Mouse (Mus musculus) heart, embryonic 16.5 days (tissue): Measurements from ENCODE around the gene Tmprss2. TPM values are rescaled to one million over a fixed set of nuclear protein-coding genes. Genes with fewer than 3 reads are reported as not detected.

Experiments used
- ATAC-seq: fragments of 200-750 bp; cut with Nextera tagmentation; replicated peaks from 2 replicates; pipeline ENCODE4 v1.8.0; 2017; ENCODE audit warnings: moderate number of reproducible peaks; ENCODE audit not compliant: insufficient read depth, low FRiP score; ENCODE audit errors: extremely low read depth
- H3K27ac ChIP-seq: fragments of 300-500 bp; sonication (generic); 2 replicates; pipeline ENCODE4 v1.5.1; 2014; ENCODE audit warnings: mild to moderate bottlenecking, low read length, control low read depth, moderate library complexity
- H3K27me3 ChIP-seq: fragments of 300-500 bp; sonication (generic); 2 replicates; pipeline ENCODE4 v1.6.1; 2014; ENCODE audit warnings: low read length, mixed read lengths; ENCODE audit not compliant: control insufficient read depth, insufficient read depth
- H3K36me3 ChIP-seq: fragments of 300-500 bp; sonication (generic); 2 replicates; pipeline ENCODE4 v1.6.1; 2014; ENCODE audit not compliant: control insufficient read depth, insufficient read depth
- H3K4me1 ChIP-seq: fragments of 300-500 bp; sonication (generic); 2 replicates; pipeline ENCODE4 v1.6.1; 2014; ENCODE audit warnings: low read length, mixed read lengths; ENCODE audit not compliant: control insufficient read depth, insufficient read depth
- H3K4me2 ChIP-seq: fragments of 300-500 bp; sonication (generic); 2 replicates; pipeline ENCODE4 v1.6.1; 2014; ENCODE audit warnings: low read depth, mild to moderate bottlenecking, control low read depth, low read length
- H3K4me3 ChIP-seq: fragments of 300-500 bp; sonication (generic); 2 replicates; pipeline ENCODE4 v1.5.1; 2014; ENCODE audit warnings: mild to moderate bottlenecking, control low read depth, low read length
- H3K9ac ChIP-seq: fragments of 300-500 bp; sonication (generic); 2 replicates; pipeline ENCODE4 v1.6.1; 2014; ENCODE audit warnings: low read length, control low read depth
- H3K9me3 ChIP-seq: fragments of 300-500 bp; sonication (generic); replicated peaks from 2 replicates; pipeline ENCODE4 v1.6.1; 2016; ENCODE audit warnings: low read length; ENCODE audit not compliant: control insufficient read depth
- WGBS: fragments of 180-500 bp; shearing (Covaris S2); extraction: QIAGEN DNeasy Blood & Tissue Kit; methylation state at CpG from one replicate; pipeline ENCODE4 v1.1.7; 2014; 5-methylcytosine and 5-hydroxymethylcytosine counted together
- polyA plus RNA-seq: library from polyadenylated mRNA; unstranded; fragments of >200 nt; fragmentation: Nextera tagmentation; extraction: Ambion mirVana; gene quantifications from 2 replicates; pipeline ENCODE4 v1.2.1, GENCODE M21; 2015

Tmprss2 gene
- polyA plus RNA-seq, 1 experiment from 2014 or later: 0.72 TPM

GRCm38 (mm10) chr16:97622383-97622889, 11.4 kb upstream of the Tmprss2 start:
- H3K4me2 ChIP-seq: no peak overlapping the region
- H3K4me3 ChIP-seq: no peak overlapping the region
- H3K27me3 ChIP-seq: no peaks in the 10 kb centered on the region
- H3K9ac ChIP-seq: no peak overlapping the region
- no peaks in the 10 kb centered on the region for H3K9me3 ChIP-seq
- H3K27ac ChIP-seq: no peak overlapping the region
- WGBS: 39% methylated on average over 2 of the region's 2 CpGs
- no peaks in the 10 kb centered on the region for H3K36me3 ChIP-seq
- no peaks in the 10 kb centered on the region for H3K4me1 ChIP-seq
- no peak for ATAC-seq

- Histone ChIP-seq H3K27ac (no peak overlapping the region), H3K9me3 (no peaks in the 10 kb centered on the region), H3K27me3 (peaks cover 2% of the 10 kb centered on the region; the same call in 1 of the 2 replicates), H3K9ac (no peak overlapping the region), H3K36me3 (no peaks in the 10 kb centered on the region), H3K4me2 (no peak overlapping the region), H3K4me1 (no peaks in the 10 kb centered on the region), H3K4me3 (no peak overlapping the region)
- no peak for ATAC-seq
- 48% methylated on average over 2 of the region's 2 CpGs for WGBS
These were observed 7.3 kb upstream of the Tmprss2 start for GRCm38 (mm10) chr16:97618285-97618684.

- ATAC-seq: no peak
These were observed 1.0 kb upstream of the Tmprss2 start for GRCm38 (mm10) chr16:97612009-97612408.

GRCm38 (mm10) chr16:97610246-97610645, 749 bp downstream of the Tmprss2 start:
- H3K9ac ChIP-seq: no peak overlapping the region
- 5% methylated on average over 20 of the region's 20 CpGs for WGBS
- no peak for ATAC-seq

More at GRCm38 (mm10) chr16:97612009-97612408, 1.0 kb upstream of the Tmprss2 start:
- H3K27me3 ChIP-seq: peaks cover 49% of the 10 kb centered on the region
- 42% methylated on average over 4 of the region's 4 CpGs for WGBS
- H3K4me2 ChIP-seq: no peak overlapping the region
- no peak overlapping the region for H3K4me3 ChIP-seq
- no peak overlapping the region for H3K27ac ChIP-seq
- no peaks in the 10 kb centered on the region for H3K36me3 ChIP-seq
- H3K4me1 ChIP-seq: peaks cover 5% of the 10 kb centered on the region; the same call in 1 of the 2 replicates
- H3K9me3 ChIP-seq: no peaks in the 10 kb centered on the region
- no peak overlapping the region for H3K9ac ChIP-seq

GRCm38 (mm10) chr16:97609676-97610075, 1.3 kb downstream of the Tmprss2 start:
- Histone ChIP-seq H3K4me1 (peaks cover 5% of the 10 kb centered on the region; the same call in 1 of the 2 replicates), H3K27ac (no peak overlapping the region), H3K9me3 (no peaks in the 10 kb centered on the region), H3K4me2 (no peak overlapping the region), H3K27me3 (peaks cover 51% of the 10 kb centered on the region), H3K4me3 (no peak overlapping the region), H3K36me3 (no peaks in the 10 kb centered on the region), H3K9ac (no peak overlapping the region)
- 80% methylated on average over 2 of the region's 2 CpGs for WGBS
- ATAC-seq: no peak

More at GRCm38 (mm10) chr16:97610246-97610645, 749 bp downstream of the Tmprss2 start:
- no peaks in the 10 kb centered on the region for H3K36me3 ChIP-seq
- H3K27me3 ChIP-seq: peaks cover 51% of the 10 kb centered on the region
- H3K4me1 ChIP-seq: peaks cover 5% of the 10 kb centered on the region; the same call in 1 of the 2 replicates
- H3K27ac ChIP-seq: no peak overlapping the region
- peak overlapping the region; percentile 51 for H3K4me3 ChIP-seq
- no peaks in the 10 kb centered on the region for H3K9me3 ChIP-seq
- H3K4me2 ChIP-seq: peak overlapping the region; percentile 85

GRCm38 (mm10) chr16:97607956-97608355, 3.0 kb downstream of the Tmprss2 start:
- 82% methylated on average over 1 of the region's 1 CpGs for WGBS
- peaks cover 5% of the 10 kb centered on the region; the same call in 1 of the 2 replicates for H3K4me1 ChIP-seq
- no peak for ATAC-seq
- peaks cover 47% of the 10 kb centered on the region for H3K27me3 ChIP-seq
- H3K36me3 ChIP-seq: no peaks in the 10 kb centered on the region
- H3K27ac ChIP-seq: no peak overlapping the region
- H3K9ac ChIP-seq: no peak overlapping the region
- no peak overlapping the region for H3K4me3 ChIP-seq
- no peaks in the 10 kb centered on the region for H3K9me3 ChIP-seq
- H3K4me2 ChIP-seq: no peak overlapping the region

GRCm38 (mm10) chr16:97606829-97607228, 4.2 kb downstream of the Tmprss2 start:
- Histone ChIP-seq H3K27me3 (peaks cover 41% of the 10 kb centered on the region), H3K9ac (no peak overlapping the region), H3K27ac (no peak overlapping the region), H3K4me3 (no peak overlapping the region), H3K4me2 (no peak overlapping the region), H3K9me3 (no peaks in the 10 kb centered on the region), H3K36me3 (no peaks in the 10 kb centered on the region), H3K4me1 (peaks cover 5% of the 10 kb centered on the region; the same call in 1 of the 2 replicates)
- WGBS: 62% methylated on average over 2 of the region's 2 CpGs
- ATAC-seq: no peak

- no peak overlapping the region for H3K9ac ChIP-seq
- H3K27me3 ChIP-seq: peaks cover 35% of the 10 kb centered on the region
- no peak overlapping the region for H3K27ac ChIP-seq
- 82% methylated on average over 9 of the region's 9 CpGs for WGBS
- peaks cover 5% of the 10 kb centered on the region; the same call in 1 of the 2 replicates for H3K4me1 ChIP-seq
- ATAC-seq: no peak
- no peak overlapping the region for H3K4me2 ChIP-seq
- H3K4me3 ChIP-seq: no peak overlapping the region
- no peaks in the 10 kb centered on the region for H3K36me3 ChIP-seq
- no peaks in the 10 kb centered on the region for H3K9me3 ChIP-seq
These were observed 4.9 kb downstream of the Tmprss2 start for GRCm38 (mm10) chr16:97605957-97606721.

- Histone ChIP-seq H3K9me3 (no peaks in the 10 kb centered on the region), H3K9ac (no peak overlapping the region), H3K4me2 (no peak overlapping the region), H3K27me3 (peaks cover 4% of the 10 kb centered on the region; the same call in 1 of the 2 replicates), H3K4me3 (no peak overlapping the region), H3K4me1 (no peaks in the 10 kb centered on the region), H3K36me3 (no peaks in the 10 kb centered on the region), H3K27ac (no peak overlapping the region)
- no peak for ATAC-seq
- WGBS: 23% methylated on average over 1 of the region's 1 CpGs
These were observed 8.7 kb downstream of the Tmprss2 start for GRCm38 (mm10) chr16:97602256-97602655.
